Mouse (Mus musculus) embryonic fibroblast, embryonic 13.5 days (primary cell): ENCODE data around the gene Tmem88b.
"Not testable (repeated sequence)": the region's sequence is repeated elsewhere in the genome, so short reads cannot be mapped to it uniquely, and the experiment has no call there.

ENCODE experiments used
- CTCF ChIP-seq: IDR thresholded peaks from 2 replicates; pipeline ENCODE4 v1.5.1; 2011; ENCODE audit warnings: mild to moderate bottlenecking, control low read depth, low read length, moderate library complexity, borderline replicate concordance; ENCODE audit not compliant: insufficient read depth
- POLR2A ChIP-seq: IDR thresholded peaks from 2 replicates; pipeline ENCODE4 v1.6.1; 2011; ENCODE audit warnings: low read depth, mild to moderate bottlenecking, control low read depth, low read length, moderate library complexity

DNA sequence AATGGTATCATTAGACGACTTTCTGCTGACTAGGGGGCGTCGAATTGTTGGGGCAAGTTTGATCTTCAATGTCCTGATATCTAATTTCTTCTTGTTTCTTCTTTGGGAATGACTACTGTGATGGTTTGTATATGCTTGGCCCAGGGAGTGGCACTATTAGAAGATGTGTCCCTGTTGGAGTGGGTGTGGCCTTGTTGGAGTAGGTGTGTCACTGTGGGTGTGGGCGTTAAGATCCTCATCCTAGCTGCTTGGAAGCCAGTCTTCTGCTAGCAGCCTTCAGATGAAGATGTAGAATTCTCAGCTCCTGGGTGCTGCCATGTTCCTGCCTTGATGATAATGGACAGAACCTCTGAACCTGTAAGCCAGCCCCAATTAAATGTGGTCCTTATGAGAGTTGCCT, 3.2 kb upstream of the Tmem88b start:
- TF ChIP-seq CTCF, POLR2A: not testable (repeated sequence)
